Mouse (Mus musculus): Measurements from ENCODE around the gene Atxn7. TPM values are rescaled to one million over a fixed set of nuclear protein-coding genes. Genes with fewer than 3 reads are reported as not detected.
A peak's percentile ranks its signal among the peaks of the same experiment; 100 is the strongest.

Atxn7 gene
- polyA plus RNA-seq, 1 experiment from 2014 or later, result 3.5 TPM

- Histone ChIP-seq H3K4me2 (ENCODE audit: low read depth, low read length) (no peak overlapping the region), H3K36me3 (ENCODE audit: control insufficient read depth, insufficient read depth, low read length) (no peaks in the 10 kb centered on the region), H3K27me3 (replicated peaks; ENCODE audit: control insufficient read depth, insufficient read depth, low read length) (no peaks in the 10 kb centered on the region), H3K9me3 (ENCODE audit: control insufficient read depth, low read length) (no peaks in the 10 kb centered on the region), H3K27ac (ENCODE audit: low read length) (no peak overlapping the region), H3K4me1 (ENCODE audit: control insufficient read depth, insufficient read depth, low read length) (peaks cover 7% of the 10 kb centered on the region), H3K4me3 (ENCODE audit: low read length) (no peak overlapping the region), H3K9ac (ENCODE audit: low read depth, low read length) (no peak overlapping the region)
- ATAC-seq, result no peak
- 50% methylated on average over 6 of the region's 6 CpGs for WGBS
These were observed 10.5 kb downstream of the Atxn7 start for GRCm38 (mm10) chr14:13971644-13972234.

DNA sequence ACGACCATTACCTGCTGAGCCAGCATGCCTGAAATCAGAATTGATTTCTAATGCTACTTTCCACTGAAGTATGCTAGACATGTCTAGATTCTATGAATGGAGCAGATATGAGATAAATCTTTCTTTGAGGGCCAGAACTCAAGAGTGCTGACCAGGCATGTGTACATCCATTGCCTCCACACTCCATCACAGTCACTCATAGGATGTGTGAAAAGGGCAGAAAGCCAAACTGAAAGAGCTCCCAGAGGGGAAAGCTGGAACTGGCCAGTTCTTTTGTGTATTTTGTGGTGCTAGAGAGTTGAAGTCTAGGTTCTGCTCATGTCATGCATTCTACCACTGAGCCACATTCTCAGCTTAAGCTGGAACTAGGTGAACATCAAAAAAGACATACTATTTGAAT is 16.3 kb downstream of the Atxn7 start:
- H3K27me3 ChIP-seq (replicated peaks; ENCODE audit: control insufficient read depth, insufficient read depth, low read length), result no peaks in the 10 kb centered on the region
- 72% methylated on average over 1 of the region's 1 CpGs for WGBS
- H3K9ac ChIP-seq (ENCODE audit: low read depth, low read length), result no peak overlapping the region
- no peak for ATAC-seq
- H3K4me3 ChIP-seq (ENCODE audit: low read length), result no peak overlapping the region
- no peak overlapping the region for H3K4me2 ChIP-seq (ENCODE audit: low read depth, low read length)
- no peaks in the 10 kb centered on the region for H3K4me1 ChIP-seq (ENCODE audit: control insufficient read depth, insufficient read depth, low read length)
- no peaks in the 10 kb centered on the region for H3K9me3 ChIP-seq (ENCODE audit: control insufficient read depth, low read length)
- no peaks in the 10 kb centered on the region for H3K36me3 ChIP-seq (ENCODE audit: control insufficient read depth, insufficient read depth, low read length)
- H3K27ac ChIP-seq (ENCODE audit: low read length), result no peak overlapping the region

GRCm38 (mm10) chr14:13981286-13981685 is 20.0 kb downstream of the Atxn7 start:
- no peaks in the 10 kb centered on the region for H3K36me3 ChIP-seq (ENCODE audit: control insufficient read depth, insufficient read depth, low read length)
- no peak overlapping the region for H3K4me3 ChIP-seq (ENCODE audit: low read length)
- 44% methylated on average over 2 of the region's 2 CpGs for WGBS
- ATAC-seq, result no peak
- H3K4me1 ChIP-seq (ENCODE audit: control insufficient read depth, insufficient read depth, low read length), result no peaks in the 10 kb centered on the region
- no peaks in the 10 kb centered on the region for H3K27me3 ChIP-seq (replicated peaks; ENCODE audit: control insufficient read depth, insufficient read depth, low read length)
- H3K27ac ChIP-seq (ENCODE audit: low read length), result no peak overlapping the region
- H3K9me3 ChIP-seq (ENCODE audit: control insufficient read depth, low read length), result no peaks in the 10 kb centered on the region
- no peak overlapping the region for H3K4me2 ChIP-seq (ENCODE audit: low read depth, low read length)
- H3K9ac ChIP-seq (ENCODE audit: low read depth, low read length), result no peak overlapping the region

DNA sequence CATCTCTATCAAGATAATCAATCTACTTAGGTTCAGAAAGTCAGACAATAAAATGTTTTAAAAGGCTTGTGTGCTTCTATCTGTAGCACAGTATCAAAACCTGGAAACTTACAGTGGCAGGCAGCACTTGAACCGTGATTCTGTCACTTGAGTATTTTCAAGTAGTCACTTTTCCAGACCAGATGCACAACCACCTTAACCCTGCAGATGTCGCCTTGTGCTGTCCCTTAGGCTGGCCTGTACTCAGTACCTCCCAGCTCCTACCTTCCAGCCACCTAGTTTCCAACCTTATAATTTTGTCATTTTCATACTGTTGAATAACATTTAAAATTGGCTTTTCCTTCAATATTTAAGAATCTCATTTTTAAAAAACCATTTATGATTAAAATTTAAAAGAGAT is 20.9 kb downstream of the Atxn7 start:
- H3K4me3 ChIP-seq (ENCODE audit: low read length), result no peak overlapping the region
- H3K9ac ChIP-seq (ENCODE audit: low read depth, low read length), result no peak overlapping the region
- no peaks in the 10 kb centered on the region for H3K9me3 ChIP-seq (ENCODE audit: control insufficient read depth, low read length)
- WGBS, result 71% methylated on average over 2 of the region's 2 CpGs
- H3K4me1 ChIP-seq (ENCODE audit: control insufficient read depth, insufficient read depth, low read length), result no peaks in the 10 kb centered on the region
- H3K36me3 ChIP-seq (ENCODE audit: control insufficient read depth, insufficient read depth, low read length), result no peaks in the 10 kb centered on the region
- no peak for ATAC-seq
- H3K27me3 ChIP-seq (replicated peaks; ENCODE audit: control insufficient read depth, insufficient read depth, low read length), result no peaks in the 10 kb centered on the region
- H3K4me2 ChIP-seq (ENCODE audit: low read depth, low read length), result no peak overlapping the region
- H3K27ac ChIP-seq (ENCODE audit: low read length), result no peak overlapping the region

DNA sequence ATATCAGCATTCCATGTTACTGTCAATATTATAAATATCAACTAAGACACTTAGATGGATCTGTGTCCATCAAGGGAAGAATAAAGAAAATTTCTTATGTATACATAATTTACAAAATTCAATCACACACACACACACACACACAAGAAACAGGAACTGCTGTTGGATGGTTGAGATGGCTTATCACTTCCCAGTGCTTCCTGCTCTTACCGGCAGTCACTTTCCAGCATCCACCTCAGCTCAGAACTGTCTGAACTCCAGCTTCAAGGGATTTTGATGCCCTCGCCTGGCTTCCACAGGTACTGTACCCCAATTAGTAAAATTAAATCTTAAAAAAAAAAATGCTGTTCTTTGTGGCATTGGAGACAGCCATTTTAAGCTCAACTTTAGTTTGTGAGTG is 27.2 kb downstream of the Atxn7 start:
- ATAC-seq, result no peak
- H3K36me3 ChIP-seq (ENCODE audit: control insufficient read depth, insufficient read depth, low read length), result no peaks in the 10 kb centered on the region
- no peak overlapping the region for H3K9ac ChIP-seq (ENCODE audit: low read depth, low read length)
- H3K27me3 ChIP-seq (replicated peaks; ENCODE audit: control insufficient read depth, insufficient read depth, low read length), result no peaks in the 10 kb centered on the region
- no peak overlapping the region for H3K4me3 ChIP-seq (ENCODE audit: low read length)
- H3K4me2 ChIP-seq (ENCODE audit: low read depth, low read length), result no peak overlapping the region
- H3K9me3 ChIP-seq (ENCODE audit: control insufficient read depth, low read length), result no peaks in the 10 kb centered on the region
- WGBS, result 54% methylated on average over 2 of the region's 2 CpGs
- no peak overlapping the region for H3K27ac ChIP-seq (ENCODE audit: low read length)
- no peaks in the 10 kb centered on the region for H3K4me1 ChIP-seq (ENCODE audit: control insufficient read depth, insufficient read depth, low read length)

DNA sequence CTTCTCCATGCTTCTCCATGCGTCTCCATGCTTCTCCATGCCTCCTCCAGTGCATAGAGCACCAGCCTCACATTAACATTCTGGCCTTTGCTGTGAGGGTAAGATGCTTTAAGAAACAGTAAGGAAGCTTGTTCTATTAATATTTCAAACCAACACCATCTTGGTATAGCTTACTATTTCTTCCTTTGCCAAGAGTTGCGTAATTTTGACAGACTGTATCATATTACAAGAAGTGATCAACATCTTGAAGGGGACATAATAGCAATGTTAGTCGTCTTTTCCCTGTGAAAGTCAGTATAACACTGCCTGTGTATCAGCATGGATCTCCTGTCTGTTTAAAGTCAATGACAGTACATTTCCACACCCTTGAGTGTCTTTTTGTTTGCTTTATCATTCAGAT is 29.5 kb downstream of the Atxn7 start:
- Histone ChIP-seq H3K4me3 (ENCODE audit: low read length) (no peak overlapping the region), H3K27me3 (replicated peaks; ENCODE audit: control insufficient read depth, insufficient read depth, low read length) (no peaks in the 10 kb centered on the region), H3K9ac (ENCODE audit: low read depth, low read length) (no peak overlapping the region), H3K4me1 (ENCODE audit: control insufficient read depth, insufficient read depth, low read length) (0 out of 2 replicates have a peak, but pooled peaks cover 4% of the 10 kb centered on the region), H3K4me2 (ENCODE audit: low read depth, low read length) (no peak overlapping the region), H3K9me3 (ENCODE audit: control insufficient read depth, low read length) (no peaks in the 10 kb centered on the region), H3K36me3 (ENCODE audit: control insufficient read depth, insufficient read depth, low read length) (no peaks in the 10 kb centered on the region), H3K27ac (ENCODE audit: low read length) (no peak overlapping the region)
- 89% methylated on average over 3 of the region's 3 CpGs for WGBS
- ATAC-seq, result no peak

DNA sequence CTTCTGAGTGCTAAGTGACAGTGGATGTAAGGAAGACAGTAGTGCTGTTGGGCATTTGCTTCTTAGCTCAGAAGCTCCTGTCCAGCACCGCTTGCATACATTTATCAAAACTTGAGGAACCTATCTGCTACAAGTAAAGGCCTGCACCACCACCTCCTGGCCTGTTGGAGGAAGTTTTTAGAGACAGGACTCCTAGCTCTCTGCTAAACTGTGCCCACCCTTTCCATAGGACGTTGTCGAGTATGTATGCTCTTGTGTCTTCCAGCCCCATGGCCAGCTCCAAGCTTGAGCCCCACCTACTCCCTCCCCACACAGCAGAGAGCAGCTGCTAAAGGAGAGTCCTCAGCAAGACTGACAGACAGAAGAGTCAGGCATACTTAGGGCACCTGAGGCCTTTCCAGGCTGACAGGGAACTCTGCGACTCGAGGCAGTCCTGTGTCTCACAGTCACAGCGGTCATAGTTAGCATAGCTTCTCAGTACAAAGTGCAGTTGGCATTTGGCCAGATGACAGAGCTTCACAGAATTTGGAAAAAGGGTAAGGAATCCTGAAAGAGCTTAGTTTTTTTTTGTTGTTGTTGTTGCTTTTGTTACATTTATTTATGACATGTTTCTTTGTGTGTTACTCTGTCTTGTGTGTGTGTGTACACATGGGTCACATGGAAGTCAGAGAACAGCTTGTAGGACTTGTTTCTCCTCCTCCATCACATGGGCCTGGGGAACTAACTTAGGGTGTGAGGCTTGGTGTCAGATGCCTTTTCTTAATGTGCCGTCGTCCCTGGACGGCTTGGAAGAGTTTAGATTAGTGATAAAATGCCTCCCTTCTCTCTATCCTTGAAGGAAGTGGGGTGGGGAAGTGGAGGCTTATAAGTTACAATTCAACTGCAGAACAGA is 34.2 kb downstream of the Atxn7 start:
- H3K4me3 ChIP-seq (ENCODE audit: low read length), result no peak overlapping the region
- H3K9me3 ChIP-seq (ENCODE audit: control insufficient read depth, low read length), result no peaks in the 10 kb centered on the region
- no peaks in the 10 kb centered on the region for H3K36me3 ChIP-seq (ENCODE audit: control insufficient read depth, insufficient read depth, low read length)
- H3K4me1 ChIP-seq (ENCODE audit: control insufficient read depth, insufficient read depth, low read length), result 0 out of 2 replicates have a peak, but pooled peaks cover 4% of the 10 kb centered on the region
- H3K4me2 ChIP-seq (ENCODE audit: low read depth, low read length), result no peak overlapping the region
- H3K9ac ChIP-seq (ENCODE audit: low read depth, low read length), result no peak overlapping the region
- no peak overlapping the region for H3K27ac ChIP-seq (ENCODE audit: low read length)
- no peaks in the 10 kb centered on the region for H3K27me3 ChIP-seq (replicated peaks; ENCODE audit: control insufficient read depth, insufficient read depth, low read length)
- WGBS, result 48% methylated on average over 9 of the region's 9 CpGs
- ATAC-seq, result peak; percentile 86

GRCm38 (mm10) chr14:14002771-14003170 is 41.5 kb downstream of the Atxn7 start:
- WGBS, result 96% methylated on average over 7 of the region's 7 CpGs
- Histone ChIP-seq H3K36me3 (ENCODE audit: control insufficient read depth, insufficient read depth, low read length) (no peaks in the 10 kb centered on the region), H3K4me3 (ENCODE audit: low read length) (no peak overlapping the region), H3K9ac (ENCODE audit: low read depth, low read length) (no peak overlapping the region), H3K4me2 (ENCODE audit: low read depth, low read length) (no peak overlapping the region), H3K27me3 (replicated peaks; ENCODE audit: control insufficient read depth, insufficient read depth, low read length) (no peaks in the 10 kb centered on the region), H3K27ac (ENCODE audit: low read length) (no peak overlapping the region), H3K4me1 (ENCODE audit: control insufficient read depth, insufficient read depth, low read length) (no peaks in the 10 kb centered on the region), H3K9me3 (ENCODE audit: control insufficient read depth, low read length) (no peaks in the 10 kb centered on the region)
- ATAC-seq, result no peak

GRCm38 (mm10) chr14:14009712-14010111 is 48.5 kb downstream of the Atxn7 start:
- WGBS, result 64% methylated on average over 6 of the region's 6 CpGs
- H3K27ac ChIP-seq (ENCODE audit: low read length), result no peak overlapping the region
- no peaks in the 10 kb centered on the region for H3K9me3 ChIP-seq (ENCODE audit: control insufficient read depth, low read length)
- peaks cover 12% of the 10 kb centered on the region for H3K4me1 ChIP-seq (ENCODE audit: control insufficient read depth, insufficient read depth, low read length)
- H3K9ac ChIP-seq (ENCODE audit: low read depth, low read length), result no peak overlapping the region
- no peak overlapping the region for H3K4me3 ChIP-seq (ENCODE audit: low read length)
- H3K27me3 ChIP-seq (replicated peaks; ENCODE audit: control insufficient read depth, insufficient read depth, low read length), result no peaks in the 10 kb centered on the region
- H3K36me3 ChIP-seq (ENCODE audit: control insufficient read depth, insufficient read depth, low read length), result no peaks in the 10 kb centered on the region
- ATAC-seq, result no peak
- H3K4me2 ChIP-seq (ENCODE audit: low read depth, low read length), result no peak overlapping the region

All from intestine, embryonic 16.5 days (tissue).